Mouse (Mus musculus) CD4-positive, CD25-positive, alpha-beta regulatory T cell, adult 4 months (primary cell): Measurements from ENCODE around the gene Hddc3. TPM values are rescaled to one million over a fixed set of nuclear protein-coding genes. Genes with fewer than 3 reads are reported as not detected.
"Not testable (repeated sequence)": the region's sequence is repeated elsewhere in the genome, so short reads cannot be mapped to it uniquely, and the experiment has no call there.

Source experiments
- ATAC-seq: one replicate; pipeline ENCODE4 v1.8.0; 2017
- polyA plus RNA-seq, 2 experiments: library from polyadenylated mRNA; unstranded; fragments of 100-300 nt; shearing (Covaris generic); gene quantifications; one replicate each; pipeline ENCODE4 v1.2.1; 2017

Hddc3 gene
- polyA plus RNA-seq = 1 to 10 TPM; 6.9 to 7.2 TPM

- peak; percentile 49 for ATAC-seq
Measured at GRCm38 (mm10) chr7:80342858-80343257, at the start of gene Hddc3. Gene Hddc3, plus strand, starts transcription at chr7:80343104.

DNA sequence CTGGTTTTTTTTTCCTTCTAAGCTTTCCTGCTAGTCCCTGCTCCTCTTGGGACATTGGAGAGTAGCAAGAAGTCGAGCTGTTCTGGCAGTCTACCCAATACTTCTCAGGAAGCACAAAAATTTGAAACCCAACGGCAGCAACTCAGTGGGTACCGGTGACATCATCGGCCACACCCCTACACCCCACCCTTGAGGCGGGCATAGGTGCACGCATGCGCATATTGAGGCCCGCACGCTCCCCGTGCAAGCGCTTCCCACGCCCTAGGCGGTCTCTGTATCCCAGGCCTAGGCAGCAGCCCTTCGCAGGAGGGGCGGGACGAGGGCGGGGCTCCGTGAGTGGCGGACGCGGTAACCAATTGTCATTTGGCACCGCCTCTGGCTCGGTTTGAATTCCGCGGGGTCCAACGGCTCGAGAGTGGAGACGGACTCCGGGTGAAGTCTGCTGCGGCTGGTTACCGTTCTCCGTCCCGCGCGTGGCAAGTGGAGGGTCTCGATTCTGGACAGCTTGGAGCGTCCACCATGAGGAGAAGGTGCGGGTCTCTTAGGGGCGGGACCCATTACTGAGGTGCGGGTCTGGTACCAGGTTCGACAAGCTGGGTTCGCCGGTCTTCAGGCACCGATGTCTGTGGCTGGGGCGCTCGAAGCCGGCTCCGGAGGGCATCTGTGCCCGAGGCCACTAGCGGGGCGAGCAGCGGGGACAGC lies 48.7 kb upstream of the Hddc3 start, which contains the start of gene Prc1:
Gene Prc1, plus strand, starts transcription at position 389 of the 702 bp plus-strand sequence.
- peak; percentile 94 for ATAC-seq

- peak; percentile 12 for ATAC-seq
Measured at GRCm38 (mm10) chr7:80294764-80295648, 47.9 kb upstream of the Hddc3 start.

DNA sequence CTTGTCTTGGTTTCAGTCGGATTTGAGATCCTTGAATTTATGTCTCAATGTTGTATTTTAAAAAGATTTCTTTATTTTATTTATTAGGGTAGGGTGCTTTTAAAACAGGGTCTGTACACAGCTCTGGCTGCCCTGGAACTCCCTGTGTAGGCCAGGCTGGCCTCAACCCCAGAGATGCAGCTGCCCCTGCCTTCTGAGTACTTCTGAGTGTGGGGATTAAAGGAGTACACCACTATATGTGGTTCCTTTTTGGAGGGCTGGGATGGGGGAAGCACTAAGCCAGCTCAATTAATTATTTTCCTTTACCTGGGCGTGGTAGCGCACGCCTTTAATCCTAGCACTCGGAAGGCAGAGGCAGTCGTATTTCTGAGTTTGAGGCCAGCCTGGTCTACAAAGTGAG lies 46.4 kb upstream of the Hddc3 start:
- no peak for ATAC-seq

- ATAC-seq = no peak
Measured at GRCm38 (mm10) chr7:80297041-80297440, 45.9 kb upstream of the Hddc3 start.

DNA sequence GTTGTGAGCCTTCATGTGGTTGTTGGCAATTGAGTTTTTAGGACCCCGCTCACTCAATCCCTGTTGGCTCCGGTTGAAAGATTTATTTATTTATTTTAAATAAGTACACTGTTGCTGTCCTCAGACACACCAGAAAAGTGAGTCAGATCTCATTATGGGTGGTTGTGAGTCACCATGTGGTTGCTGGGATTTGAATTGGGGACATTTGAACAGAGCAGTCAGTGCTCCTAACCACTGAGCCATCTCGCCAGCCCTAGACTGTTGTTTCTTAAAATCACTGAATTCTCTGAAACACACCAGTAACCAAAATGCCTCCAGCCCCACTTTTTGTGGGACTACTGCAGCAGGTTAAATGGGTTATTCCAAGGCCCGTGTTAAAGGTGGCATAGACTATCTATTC lies 44.1 kb upstream of the Hddc3 start:
- ATAC-seq = no peak

GRCm38 (mm10) chr7:80299568-80299967 lies 43.3 kb upstream of the Hddc3 start:
- ATAC-seq = peak; percentile 70

DNA sequence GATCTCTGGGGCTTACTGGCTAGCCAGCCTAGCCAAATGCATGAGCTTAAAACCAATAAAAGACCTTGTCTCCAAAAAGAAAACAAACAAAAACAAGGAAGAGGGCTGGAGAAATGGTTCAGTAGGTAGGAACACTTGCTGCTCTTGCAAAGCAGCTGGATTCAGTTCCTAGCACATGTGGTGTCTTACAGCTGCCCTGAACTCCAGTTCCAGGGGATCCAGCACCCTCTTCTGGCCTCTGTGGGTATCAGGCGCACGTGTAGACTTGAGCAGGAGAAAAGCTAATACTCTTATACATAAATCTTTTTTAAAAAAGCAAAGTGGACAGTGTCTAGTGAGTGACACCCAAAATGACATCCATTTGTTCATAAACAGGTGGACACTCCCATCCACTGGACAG lies 41.4 kb upstream of the Hddc3 start:
- ATAC-seq = no peak

DNA sequence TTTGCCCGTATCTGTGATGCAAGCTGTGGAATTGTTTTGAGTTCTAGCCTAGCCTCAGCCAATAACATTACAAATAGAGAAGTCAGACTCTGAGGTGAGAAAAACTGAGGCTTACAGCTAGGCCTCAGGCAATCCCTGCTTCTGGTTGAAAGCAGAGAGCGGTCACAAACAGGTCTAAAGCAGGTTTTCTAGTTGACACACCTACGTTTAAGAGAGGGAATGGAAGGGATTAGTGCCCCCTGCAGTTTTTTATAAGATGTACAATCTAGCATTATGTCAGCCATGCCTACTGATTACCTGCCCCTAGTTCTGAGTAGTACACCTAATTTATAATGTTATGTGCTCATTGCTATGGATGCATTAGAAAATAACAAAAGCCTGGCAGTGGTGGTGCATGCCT lies 35.1 kb upstream of the Hddc3 start:
- ATAC-seq = no peak

GRCm38 (mm10) chr7:80310771-80311170 lies 32.1 kb upstream of the Hddc3 start:
- no peak for ATAC-seq

- ATAC-seq = no peak
Measured at GRCm38 (mm10) chr7:80315733-80316132, 27.2 kb upstream of the Hddc3 start.

- ATAC-seq = no peak
Measured at GRCm38 (mm10) chr7:80317439-80318115, 25.3 kb upstream of the Hddc3 start.

- no peak for ATAC-seq
Measured at GRCm38 (mm10) chr7:80318670-80319069, 24.2 kb upstream of the Hddc3 start.

DNA sequence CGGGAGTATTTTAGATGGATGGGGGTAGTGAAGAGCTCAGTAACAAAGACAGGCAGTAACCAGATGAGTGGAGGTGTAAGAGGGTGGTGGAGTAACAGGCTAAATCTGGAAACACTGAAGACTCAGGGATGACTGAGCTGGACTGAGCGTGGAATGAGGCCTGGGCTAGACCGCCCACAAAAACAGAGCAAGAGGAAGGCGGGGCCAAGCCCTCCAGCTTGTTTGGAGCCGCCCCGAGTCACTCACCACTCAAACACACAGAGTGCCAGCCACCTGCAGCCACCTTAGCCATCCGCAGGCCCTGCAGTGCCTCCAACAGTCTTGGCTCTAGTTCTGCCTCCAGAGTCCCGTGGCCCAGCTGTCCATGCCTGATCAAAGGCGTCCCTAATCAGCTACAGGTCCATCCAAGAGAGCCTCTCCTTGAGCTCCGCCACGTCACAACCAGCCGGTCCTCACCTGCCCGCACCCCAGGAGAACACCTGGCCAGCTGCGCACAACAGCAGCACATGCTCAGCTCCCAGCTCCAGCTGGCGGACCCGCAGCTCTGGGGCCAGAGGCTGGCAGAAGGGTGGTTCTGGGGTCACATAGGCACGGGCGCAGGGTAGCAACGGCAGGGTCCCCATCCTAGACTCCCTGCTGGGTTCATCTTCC lies 22.9 kb upstream of the Hddc3 start:
- no peak for ATAC-seq

DNA sequence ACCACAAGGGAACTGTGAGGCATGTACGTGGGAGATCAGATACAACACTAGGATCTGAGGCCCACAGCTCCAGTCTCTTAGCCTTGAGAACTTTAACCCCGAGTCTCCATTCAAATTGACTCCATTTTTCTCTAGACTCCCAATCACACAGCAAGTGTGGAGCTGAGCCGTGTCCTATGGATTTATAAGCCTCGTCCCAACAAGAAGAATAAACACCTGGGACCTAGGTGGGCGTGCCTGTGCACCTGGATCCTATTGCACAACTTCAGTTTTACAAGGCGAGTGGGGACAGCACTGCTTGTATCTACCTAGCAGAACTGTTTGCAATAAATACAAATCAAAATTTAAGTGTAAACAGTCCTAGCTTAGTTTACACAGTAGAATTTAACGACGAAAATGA lies 19.6 kb upstream of the Hddc3 start:
- no peak for ATAC-seq

DNA sequence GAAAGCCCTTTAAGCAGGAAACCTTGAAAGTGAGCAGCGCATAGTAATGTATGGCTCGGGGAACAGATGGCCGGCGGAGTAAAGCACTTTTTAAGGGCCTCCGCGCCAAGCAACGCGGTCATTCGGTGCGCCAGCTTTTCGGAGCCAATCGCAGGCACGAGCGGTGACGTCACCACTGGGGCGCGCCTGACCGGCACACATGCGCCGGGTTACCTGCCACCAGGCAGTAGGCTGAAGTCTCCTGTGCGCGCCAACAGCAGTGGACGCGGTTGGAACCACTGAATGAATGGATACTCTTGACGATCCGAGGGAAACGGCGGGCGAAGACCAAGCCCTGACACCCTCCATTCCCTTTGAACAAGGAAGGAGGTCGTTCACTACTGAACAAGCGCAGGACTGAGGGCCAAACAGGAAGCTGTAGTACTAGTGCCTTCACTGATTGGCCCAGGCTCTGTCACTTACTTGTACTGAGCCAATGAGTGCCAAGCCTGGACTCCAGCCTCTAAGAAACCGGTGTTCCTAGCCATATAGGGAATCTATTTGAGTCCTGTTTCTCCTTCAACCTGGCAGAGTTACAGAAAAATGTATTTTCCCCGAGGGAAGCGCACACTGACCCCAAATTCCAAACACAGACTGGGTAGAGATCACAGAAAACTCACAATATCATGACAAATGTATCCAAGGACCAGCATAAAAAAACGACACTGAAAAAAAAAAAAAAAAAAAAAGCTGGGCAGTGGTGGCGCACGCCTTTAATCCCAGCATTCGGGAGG lies 18.7 kb upstream of the Hddc3 start, which contains the start of gene Rccd1:
Gene Rccd1, minus strand, starts transcription at position 412 of the 773 bp plus-strand sequence.
- ATAC-seq = peak; percentile 98

GRCm38 (mm10) chr7:80324816-80325119 lies 18.1 kb upstream of the Hddc3 start:
- not testable (repeated sequence) for ATAC-seq

- no peak for ATAC-seq
Measured at GRCm38 (mm10) chr7:80325292-80325868, 17.5 kb upstream of the Hddc3 start.

GRCm38 (mm10) chr7:80326076-80326475 lies 16.8 kb upstream of the Hddc3 start:
- no peak for ATAC-seq

DNA sequence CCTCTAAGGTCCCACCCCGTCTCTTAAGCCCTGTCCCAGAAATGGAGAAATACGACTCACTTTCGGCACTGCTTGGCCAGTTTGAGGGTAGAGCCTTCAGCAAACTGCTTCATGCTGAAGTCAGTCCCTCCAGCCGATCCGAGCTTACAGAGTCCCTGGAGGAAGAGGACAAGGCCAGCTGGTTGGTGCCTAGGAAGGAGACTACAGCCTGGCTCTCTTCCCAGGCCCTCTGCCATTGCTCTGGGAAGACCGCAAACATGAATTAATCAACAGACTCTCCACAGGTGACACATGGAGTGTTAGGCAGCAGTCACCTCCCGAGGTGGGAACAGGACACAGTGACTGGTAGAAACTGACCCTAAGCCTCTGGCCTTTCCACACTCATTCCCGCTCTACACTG lies 12.6 kb upstream of the Hddc3 start:
- no peak for ATAC-seq

- ATAC-seq = no peak
Measured at GRCm38 (mm10) chr7:80331433-80331832, 11.5 kb upstream of the Hddc3 start.

DNA sequence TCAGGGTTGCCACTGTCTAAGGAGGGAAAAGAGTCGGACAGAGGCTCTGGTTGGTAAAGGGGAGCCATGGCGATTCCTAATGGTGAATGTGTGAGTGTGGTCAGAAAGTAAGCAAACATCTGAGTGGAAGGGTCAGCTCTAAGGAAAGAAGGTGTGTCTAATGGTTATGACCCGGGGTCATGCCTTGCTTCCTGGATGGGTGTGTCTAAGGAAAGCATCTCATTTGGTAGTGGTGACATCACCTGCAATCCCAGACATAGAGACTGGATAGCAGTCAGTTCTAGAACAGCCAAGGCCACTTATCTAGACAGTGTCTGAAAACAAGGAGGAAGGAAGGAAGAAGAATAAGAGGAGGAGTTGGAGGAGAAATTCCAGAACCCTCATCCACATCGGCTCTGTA lies 8.1 kb upstream of the Hddc3 start:
- no peak for ATAC-seq
